Mouse (Mus musculus): Measurements from ENCODE around the gene Rmnd1. TPM values are rescaled to one million over a fixed set of nuclear protein-coding genes. Genes with fewer than 3 reads are reported as not detected.

Gene Rmnd1
- total RNA-seq (2023) = 10 to 100 TPM; 49.8 to 64.0 TPM

DNA sequence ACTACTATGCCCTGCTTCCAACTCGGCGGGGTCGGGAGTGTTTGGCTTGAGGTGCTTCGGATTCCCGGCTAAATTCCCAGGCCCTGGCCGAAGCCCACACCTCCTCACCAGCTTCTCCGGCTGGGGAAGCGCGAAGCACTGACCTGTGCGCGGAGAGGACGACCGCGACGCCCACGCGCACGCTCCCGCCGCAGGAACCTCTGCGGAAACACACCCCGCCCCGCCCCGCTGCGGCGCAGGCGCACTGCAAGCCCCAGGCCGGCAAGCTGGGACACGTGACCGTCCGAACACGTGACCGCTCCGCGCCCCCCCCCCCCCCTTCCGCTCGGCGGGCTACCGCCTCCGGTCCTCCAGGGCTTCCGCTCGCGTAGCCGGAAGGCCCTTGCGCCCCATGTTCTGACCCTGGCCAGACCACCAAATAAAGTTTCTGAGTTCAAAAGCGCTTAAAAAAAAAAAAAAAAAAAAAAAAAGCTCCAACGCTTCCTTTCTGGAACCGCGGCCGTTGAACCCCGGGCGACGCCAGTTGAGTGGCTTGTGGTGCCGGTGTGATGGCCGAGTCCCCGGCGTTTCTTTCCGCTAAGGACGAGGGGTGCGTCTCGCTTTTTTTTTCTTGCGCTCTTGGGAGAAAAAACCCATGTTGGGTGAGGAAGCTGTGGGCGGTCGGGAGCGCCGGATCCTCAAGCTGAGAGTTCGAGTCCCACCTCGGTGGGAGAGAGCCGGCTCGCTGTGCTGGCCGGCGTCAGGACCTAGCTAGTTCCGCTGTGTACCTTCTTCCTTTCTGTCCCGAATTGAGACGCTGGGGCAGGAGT, at the start of gene Rmnd1, which contains the start of gene Armt1:
Gene Rmnd1, minus strand, starts transcription at position 266 of the 809 bp plus-strand sequence.
Gene Armt1, plus strand, starts transcription at position 345 of the 809 bp plus-strand sequence.

DNA sequence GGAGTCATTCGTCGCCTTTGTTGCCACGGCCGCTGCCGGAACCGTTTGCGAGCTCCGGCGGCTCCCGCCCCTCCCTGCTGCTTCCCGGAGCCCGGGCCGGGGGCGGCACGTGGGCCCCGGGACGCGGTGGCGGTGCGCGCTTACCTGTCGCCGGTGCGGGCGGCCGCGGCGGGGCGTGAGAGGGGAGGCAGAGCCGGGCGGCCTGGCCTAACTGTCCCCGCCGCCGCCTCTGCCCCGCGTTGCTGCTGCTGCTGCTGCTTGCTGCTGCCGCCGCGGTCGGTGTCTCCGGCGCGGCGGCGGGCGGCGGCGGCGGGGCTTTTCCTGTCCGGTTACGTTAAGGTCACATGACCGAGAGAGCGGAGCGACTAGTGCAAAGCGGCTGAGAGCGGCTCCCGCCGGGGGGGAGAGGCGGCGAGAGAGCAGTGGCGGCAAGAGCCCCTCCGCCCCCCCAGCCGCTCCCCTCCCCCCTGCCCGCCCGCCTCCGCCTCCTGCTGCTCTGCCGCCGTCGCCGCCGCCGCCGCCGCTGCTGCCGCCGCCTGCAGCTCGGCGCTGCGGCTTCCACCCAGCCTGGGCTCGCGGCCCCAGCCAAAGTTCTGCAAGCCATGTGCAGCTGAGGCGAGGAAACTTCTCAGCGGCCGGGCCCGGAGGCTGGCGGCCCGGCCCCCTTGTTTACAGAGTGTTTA, 44.3 kb downstream of the Rmnd1 start, which contains the start of gene Zbtb2:
Gene Zbtb2, minus strand, starts transcription at position 408 of the 683 bp plus-strand sequence.

Other genes with a start within 250 kb of the Rmnd1 start
- gene Akap12, start 166.0 kb downstream of the Rmnd1 start, total RNA-seq (2023) = 10 to 100 TPM; 18.2 to 19.8 TPM
- gene Zbtb2, start 44.3 kb downstream of the Rmnd1 start, total RNA-seq (2023) = 10 to 100 TPM; 29.4 to 33.0 TPM
- gene Armt1, start 79 bp upstream of the Rmnd1 start, total RNA-seq (2023) = 10 to 100 TPM; 27.8 to 30.8 TPM
- gene Ccdc170, start 50.1 kb upstream of the Rmnd1 start, total RNA-seq (2023) = not detected
- gene Esr1, start 179.2 kb upstream of the Rmnd1 start, total RNA-seq (2023) = 1 to 10 TPM; 4.6 to 6.0 TPM